Mouse (Mus musculus): Measurements from ENCODE around the gene Cd1d1.
"Not testable (repeated sequence)": the region's sequence is repeated elsewhere in the genome, so short reads cannot be mapped to it uniquely, and the experiment has no call there.

The Cd1d1 gene

DNA sequence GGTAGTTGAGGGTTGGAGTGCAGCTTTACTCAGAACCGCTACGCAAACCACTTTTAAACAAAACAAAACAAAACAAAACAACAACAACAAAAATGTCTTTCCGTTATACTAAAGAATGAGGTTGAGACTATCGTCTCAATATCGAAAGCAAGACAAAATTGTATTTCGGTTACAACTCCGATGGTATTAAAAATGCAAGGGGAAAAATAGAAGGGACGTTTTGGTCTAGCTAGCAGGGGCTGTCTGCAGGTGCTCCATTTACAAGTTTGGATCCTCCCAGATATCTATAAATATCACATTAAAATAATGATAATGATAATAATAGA lies at the start of gene Cd1d1:
Gene Cd1d1 (minus strand): TSS at position 27 of the 326 bp plus-strand sequence.
- DNase-seq (ENCODE audit: low spot score in 2 of 2): no peak

DNA sequence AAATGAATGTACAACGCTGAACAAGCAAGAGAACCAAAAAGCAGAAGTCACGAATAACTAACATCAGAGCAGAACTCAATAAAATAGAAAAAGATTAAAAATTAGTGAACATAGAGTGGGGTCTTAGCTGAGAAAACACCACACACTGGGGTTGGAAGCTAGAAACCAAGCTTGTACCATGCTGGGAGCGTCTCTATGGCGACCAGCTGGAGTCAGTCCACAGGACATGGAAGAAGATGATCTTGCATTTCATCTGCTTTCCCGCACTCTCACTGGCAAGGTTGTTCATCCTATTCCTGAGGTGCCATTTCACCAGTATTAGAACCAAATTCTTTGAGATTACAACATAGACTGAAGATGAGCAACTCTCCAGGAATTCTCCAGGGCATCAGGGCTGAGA lies 48.6 kb upstream of the Cd1d1 start:
- DNase-seq (ENCODE audit: low spot score in 2 of 2): no peak

DNA sequence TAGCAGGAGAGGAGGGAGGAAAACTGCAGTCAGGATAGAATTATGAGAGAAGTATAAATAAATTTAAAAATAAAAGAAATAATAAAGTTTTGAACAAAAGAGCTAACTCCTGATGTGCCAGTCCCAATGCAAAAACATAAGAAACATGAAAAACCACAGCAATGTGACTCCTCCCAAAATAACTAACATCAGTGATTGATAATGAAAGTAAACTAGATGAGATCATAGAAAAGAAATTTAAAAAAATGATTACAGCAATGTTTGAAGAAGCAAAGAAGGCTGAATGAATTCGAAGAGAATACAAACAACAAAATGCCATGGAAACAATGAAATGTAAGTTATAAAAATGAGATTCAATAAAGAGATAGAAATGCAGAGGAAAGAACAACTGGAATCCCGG lies 42.5 kb upstream of the Cd1d1 start:
- no peak for DNase-seq (ENCODE audit: low spot score in 2 of 2)

DNA sequence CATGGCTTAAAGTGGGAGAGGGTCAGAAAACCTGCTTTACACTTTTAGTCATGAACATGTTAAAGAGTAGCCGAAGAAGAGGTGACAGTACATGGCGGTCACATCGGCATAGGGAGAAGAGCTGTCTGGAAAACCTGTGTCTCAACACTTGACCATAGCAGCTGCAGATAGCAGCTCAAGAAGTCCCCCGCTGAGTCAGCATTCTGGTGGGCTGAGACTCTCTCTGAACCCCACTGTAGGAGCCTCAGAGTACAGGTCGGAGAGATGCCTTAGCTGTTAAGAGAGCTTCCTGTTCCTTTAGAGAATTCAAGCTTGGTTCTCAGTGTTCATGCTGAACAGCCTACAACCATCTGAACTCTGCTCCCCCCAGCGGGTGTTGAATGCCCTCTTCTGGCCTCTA lies 39.3 kb upstream of the Cd1d1 start:
- DNase-seq (ENCODE audit: low spot score in 2 of 2): no peak

DNA sequence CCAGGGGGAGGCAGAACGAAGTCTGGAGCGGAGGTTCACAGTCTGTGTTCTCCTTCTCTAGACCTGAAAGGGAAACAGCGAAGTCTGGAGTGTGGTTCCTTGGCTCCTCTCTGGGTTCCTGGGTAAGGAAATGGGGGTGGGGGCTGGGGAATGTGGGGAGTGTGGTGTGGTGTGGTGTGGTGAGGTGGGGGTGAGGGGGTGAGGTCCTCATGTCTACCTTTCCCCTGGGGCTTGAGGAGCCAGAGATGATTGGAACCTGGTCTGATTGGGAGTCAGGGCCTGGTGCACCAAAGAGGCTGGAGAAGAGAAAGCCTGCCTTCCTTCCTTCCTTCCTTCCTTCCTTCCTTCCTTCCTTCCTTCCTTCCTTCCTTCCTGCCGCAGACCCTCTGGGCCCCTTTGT lies 34.8 kb upstream of the Cd1d1 start:
- no peak for DNase-seq (ENCODE audit: low spot score in 2 of 2)

DNA sequence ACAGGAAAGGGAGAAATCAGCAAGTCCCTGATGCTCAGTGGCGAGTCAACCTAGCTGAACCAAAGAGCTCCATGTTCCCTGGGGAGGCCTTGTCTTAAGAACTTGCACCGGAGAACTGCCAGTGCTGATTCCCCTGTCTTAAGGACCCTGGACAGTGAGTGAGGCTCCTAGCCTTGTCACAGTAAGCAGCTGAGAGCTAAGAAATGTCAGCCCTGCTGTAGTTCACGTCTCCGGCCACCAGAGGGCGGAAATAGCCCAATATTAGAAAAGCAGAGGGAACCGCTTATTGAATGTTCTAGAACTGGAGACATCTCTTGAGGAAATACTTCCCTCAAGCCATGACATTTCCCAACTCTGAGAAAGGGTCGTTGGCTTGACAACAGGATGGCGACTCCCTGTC lies 34.1 kb upstream of the Cd1d1 start:
- DNase-seq (ENCODE audit: low spot score in 2 of 2): peak; percentile 36 to 78

DNA sequence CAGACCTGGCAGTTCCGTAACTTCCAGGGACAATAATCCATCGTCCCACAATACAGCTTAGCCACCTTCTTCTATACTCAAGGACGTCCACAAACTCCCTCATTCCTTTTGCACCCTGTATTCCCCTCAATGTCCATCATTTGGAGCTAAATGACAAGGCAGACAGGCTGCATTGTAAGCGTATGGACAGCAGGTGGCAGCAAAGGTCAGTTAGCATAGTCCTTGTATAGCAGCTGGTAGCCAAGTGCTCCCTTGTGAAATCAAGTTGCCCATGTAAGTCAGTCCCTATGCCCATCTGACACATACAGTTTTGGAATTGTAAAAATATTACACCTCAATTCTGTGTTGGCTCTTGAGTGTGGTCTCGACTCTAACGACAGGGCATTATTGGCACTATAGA lies 31.6 kb upstream of the Cd1d1 start:
- peak; percentile 22 to 55 for DNase-seq (ENCODE audit: low spot score in 2 of 2)

DNA sequence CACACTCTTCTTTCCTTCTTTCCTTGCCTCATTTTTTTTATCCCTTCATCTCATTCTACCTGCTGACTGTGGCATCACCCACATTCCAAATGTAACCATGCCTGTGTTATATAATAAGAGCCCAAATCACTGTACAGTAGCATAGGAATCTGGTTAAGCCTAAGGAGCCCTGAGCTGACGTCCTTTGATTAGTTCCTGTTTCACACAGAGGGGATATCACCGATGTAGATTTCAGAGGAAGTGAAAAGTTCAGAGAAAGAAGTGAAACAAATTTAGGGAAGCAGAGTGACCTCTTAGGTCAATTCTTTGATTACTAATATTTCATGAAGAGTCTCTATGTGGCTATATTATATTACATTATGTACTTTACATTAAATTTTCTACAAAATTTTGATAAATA lies 18.5 kb upstream of the Cd1d1 start:
- DNase-seq (ENCODE audit: low spot score in 2 of 2): no peak

DNA sequence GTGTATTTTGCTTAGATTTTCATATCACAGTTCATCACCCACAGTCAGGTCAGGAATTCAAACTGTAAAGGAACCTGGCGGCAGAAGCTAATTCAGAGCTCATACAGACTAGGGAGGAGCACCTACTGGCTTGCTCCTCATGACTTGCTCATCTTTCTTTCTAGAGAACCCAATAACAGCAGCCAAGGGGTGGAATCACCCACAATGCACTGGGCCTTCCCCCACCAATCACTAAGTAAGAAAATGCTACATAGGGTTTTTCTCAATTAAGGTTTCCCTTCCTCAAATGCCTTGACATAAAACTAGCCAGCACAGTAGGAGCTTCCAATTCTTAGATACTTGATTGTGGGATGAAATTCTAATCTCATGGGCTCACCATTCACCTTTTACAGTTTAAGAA lies 17.8 kb upstream of the Cd1d1 start:
- DNase-seq (ENCODE audit: low spot score in 2 of 2): no peak

DNA sequence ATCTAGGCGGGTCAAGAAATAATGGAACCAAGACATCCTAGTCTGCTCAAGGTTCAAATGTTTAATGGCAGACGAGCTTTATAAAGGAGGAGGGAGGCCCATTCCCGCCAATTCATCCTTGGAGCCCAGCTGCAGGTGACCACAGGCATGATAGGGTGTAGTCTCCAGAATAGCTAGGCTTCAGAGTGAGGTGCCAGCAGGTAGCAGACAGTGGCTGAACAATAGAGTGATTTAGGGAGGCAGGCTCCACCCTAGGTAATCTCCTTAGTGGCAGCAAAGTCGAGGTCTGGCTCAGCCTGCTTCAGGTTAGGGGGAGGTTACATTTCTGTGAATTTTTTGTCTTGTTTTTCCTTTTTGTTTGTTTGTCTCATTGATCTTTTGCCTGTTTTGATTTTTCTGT lies 16.7 kb upstream of the Cd1d1 start:
- no peak for DNase-seq (ENCODE audit: low spot score in 2 of 2)

DNA sequence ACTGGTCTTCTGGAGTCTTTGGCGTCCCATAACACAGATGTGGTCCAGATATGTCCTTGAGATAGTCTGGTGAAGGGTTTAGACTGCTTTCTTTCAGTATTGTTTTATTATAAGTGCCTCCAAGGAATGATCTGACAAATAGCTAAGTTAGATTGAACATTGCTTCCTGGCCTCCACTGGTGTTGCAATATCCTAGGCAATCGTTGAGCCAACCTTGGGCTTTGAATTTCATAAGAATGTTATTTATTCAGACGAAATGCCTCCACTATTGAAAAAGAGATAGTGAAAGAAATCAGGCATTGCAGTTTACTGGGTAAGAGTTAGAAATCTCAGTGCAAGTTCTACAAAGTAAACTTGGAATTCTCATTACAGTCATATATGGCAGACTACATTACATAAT lies 13.2 kb upstream of the Cd1d1 start:
- DNase-seq (ENCODE audit: low spot score in 2 of 2): not testable (repeated sequence)

DNA sequence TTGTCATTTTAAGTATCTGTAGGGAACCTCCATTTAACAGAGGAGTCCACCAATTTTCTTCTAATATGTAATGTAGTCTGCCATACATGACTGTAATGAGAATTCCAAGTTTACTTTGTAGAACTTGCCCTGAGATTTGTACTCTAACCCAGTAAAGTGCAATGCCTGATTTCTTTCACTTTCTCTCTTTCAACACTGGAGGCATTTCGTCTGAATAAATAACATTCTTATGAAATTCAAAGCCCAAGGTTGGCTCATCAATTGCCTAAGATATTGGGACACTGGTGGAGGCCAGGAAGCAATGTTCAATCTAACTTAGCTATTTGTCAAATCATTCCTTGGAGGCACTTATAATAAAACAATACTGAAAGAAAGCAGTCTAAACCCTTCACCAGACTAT lies 9.0 kb upstream of the Cd1d1 start:
- DNase-seq (ENCODE audit: low spot score in 2 of 2): not testable (repeated sequence)

DNA sequence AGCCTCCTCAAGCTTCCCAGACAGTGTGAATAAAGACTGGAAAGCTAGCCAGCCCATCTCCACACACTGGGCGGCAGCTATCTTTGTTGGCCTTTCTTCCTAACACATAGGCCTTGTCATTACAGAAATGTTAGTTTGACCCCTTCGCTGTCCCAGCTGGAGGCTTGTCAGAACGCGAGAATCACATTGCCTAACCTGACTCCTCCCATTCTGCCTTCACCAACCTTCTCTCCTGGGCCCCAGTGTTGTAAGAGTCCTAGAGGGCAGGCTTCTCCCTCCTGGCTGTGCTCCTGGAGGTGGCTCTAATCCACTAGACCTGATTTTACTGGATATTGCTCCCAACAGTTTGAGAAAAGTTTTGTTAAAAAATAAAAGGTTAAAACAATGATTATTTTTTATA lies 1.4 kb upstream of the Cd1d1 start:
- no peak for DNase-seq (ENCODE audit: low spot score in 2 of 2)

DNA sequence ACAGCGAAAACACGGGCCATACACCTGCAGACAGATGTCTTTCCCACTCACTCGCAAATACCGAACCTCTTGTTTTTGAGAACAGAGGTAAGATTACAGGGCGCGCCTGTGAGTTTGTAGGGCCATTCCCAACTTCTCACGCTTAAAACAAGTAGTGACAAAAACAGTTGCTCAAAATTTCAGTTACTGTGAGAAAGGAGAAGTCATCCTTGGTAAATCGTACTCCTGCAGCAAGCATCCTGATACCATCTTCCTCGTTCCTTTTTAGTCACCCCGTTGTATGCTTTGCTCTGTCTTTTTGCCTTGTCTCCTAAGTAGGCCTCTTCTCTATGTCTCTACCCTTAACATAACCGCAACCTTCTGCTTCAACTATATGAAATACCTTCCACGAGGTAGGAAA lies 810 bp upstream of the Cd1d1 start:
- no peak for DNase-seq (ENCODE audit: low spot score in 2 of 2)

DNA sequence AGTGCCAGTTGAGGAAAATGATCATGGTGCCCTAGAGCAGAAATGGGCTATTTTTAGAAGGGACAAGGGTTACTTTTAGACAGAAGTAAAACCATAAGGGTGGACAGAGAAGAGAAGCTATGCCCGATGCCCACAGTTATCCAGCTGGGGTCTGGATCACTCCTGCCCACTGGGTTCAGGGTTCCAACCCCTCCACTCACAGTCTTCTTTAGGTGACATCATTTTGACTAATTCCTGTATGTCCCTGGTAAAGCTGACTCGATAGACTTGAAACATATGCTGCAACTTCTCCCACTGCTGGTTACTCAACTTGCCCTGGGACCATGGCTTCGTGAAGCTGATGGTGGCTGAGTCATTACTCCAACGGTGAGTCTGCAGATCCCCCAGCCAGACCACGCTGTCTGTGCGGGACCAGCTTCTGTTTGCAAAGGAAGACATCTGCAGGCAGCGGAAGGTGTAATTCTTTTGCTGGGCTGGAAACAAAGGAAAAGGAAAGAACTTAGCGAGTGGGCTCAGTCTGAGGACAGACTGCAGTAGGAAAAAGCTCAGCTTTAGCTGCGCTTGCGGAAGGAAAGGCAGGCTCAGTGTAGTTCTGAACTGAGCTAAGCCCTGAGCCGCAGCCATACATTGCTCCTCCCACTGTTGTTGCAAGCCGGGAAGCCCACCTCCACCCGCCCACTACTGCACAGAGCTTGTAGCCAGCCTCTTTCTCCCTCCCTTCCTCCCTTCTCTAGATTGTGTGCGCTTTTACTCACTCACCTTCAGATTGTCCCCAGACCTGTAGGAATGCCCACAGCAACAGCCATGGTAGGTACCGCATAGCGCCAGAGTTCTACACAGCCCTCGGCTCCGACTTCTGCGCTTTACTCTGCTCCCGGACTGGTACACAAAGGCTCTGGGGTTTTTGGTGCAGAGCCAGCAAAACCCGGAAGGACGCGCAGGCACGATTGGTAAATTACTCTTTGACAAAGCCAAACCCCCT lies 517 bp downstream of the Cd1d1 start:
- peak; percentile 22 to 55 for DNase-seq (ENCODE audit: low spot score in 2 of 2)

DNA sequence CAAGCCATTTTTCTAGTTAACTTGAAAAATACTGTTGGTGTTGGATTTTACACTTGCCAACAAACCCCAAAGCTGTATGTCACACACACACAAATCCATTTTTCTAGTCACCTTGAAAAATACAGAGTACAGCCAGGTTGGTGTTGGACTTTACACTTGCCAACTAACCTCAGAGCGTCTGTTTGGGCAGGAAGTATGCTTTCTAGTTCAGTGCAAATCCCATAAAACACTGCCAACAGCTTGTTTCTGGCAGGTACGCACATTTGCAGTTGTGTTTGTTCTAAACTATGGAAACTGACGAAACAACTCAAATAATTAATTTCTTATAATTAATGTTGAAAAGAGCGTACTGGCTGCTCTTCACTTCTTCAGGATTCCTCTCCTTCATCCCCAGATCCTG lies 3.1 kb downstream of the Cd1d1 start:
- DNase-seq (ENCODE audit: low spot score in 2 of 2): no peak

DNA sequence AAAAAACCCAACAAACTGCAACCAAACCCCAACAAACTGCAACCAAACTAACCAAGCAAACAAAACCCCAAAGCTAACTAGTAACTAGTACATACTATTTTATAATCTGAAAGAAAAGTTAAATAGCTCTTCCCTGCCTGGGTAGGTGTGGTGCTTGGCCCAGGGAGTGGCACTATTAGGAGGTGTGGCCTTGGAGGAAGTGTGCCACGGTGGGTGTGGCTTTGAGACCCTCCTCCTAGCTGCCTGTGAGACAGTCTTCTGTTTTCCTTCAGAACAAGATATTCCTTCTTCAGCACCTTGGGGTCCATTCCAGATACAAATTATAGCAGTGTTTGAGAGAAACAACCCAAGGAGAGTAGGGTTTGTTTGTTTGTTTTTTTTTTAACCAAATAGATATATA lies 3.9 kb downstream of the Cd1d1 start:
- no peak for DNase-seq (ENCODE audit: low spot score in 2 of 2)

DNA sequence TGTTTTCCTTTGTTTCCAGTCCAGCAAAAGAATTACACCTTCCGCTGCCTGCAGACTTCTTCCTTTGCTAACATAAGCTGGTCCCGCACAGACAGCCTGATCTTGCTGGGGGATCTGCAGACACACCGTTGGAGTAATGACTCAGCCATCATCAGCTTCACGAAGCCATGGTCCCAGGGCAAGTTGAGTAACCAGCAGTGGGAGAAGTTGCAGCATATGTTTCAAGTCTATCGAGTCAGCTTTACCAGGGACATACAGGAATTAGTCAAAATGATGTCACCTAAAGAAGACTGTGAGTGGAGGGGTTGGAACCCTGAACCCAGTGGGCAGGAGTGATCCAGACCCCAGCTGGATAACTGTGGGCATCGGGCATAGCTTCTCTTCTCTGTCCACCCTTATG lies 12.3 kb downstream of the Cd1d1 start:
- DNase-seq (ENCODE audit: low spot score in 2 of 2): not testable (repeated sequence)

DNA sequence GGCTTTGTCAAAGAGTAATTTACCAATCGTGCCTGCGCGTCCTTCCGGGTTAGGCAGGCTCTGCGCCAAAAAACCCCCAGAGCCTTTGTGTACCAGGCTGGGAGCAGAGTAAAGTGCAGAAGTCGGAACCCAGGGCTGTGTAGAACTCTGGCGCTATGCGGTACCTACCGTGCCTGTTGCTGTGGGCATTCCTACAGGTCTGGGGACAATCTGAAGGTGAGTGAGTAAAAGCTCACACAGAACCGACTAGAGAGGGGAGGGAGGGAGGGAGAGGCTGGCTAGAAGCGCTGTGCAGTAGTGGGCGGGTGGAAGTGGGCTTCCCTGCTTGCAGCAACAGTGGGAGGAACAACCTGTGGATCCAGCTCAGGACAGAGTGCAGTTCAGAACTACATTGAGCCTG lies 12.8 kb downstream of the Cd1d1 start:
- no peak for DNase-seq (ENCODE audit: low spot score in 2 of 2)

DNA sequence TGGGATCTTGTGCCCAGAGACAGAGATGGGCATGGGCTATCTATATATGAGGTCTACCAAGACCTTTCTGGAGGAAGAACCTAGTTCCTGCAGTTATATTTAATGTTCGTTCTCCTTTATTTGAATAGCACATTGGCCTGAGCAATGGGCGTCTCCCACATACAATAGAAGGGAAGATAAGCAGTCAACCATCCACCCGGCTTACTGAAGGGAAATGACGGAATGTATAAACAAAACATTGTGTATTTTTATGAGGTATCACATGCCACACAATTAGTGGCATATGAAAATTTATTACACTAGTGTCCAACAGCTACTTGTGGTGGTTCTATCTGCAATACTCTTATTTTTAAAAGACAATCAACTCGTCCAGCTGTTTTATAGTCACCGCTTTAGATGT lies 15.9 kb downstream of the Cd1d1 start:
- no peak for DNase-seq (ENCODE audit: low spot score in 2 of 2)

DNA sequence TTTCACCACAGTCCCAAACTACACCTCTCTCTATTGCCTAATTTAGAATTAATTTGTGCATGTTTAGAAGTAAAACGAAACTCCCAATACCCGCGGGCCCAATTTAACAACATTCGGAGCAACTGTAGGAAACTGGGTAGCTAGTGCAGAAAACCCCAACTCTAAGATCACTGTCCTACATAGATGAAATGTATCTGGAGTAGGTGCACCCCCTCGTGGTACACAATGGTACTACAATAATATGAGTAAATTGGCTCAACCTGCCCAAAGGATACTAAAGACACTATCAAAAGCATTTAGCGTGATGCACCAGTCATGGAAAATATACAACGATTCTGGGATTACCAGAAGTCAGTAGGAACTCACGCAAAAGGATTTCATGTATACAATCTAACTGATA lies 22.7 kb downstream of the Cd1d1 start:
- peak; percentile 55 to 56 for DNase-seq (ENCODE audit: low spot score in 2 of 2)

DNA sequence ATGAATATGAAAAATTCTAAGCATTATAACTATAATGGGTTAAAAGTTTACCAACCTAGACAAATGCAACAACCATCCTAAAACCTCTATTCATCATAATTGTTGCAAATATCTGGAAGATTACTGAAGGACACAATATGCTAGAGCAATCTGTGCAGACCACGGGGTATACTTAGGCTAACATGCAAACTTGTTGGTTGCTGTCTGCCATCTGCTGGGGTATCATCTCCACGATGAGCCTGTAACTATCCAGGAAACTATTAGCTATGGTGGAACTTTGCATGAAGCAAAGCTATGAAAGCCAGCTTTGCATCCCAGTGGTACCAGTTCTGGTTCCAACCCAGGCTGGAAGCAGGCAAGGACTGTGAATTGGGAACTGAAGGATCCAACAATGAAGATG lies 24.1 kb downstream of the Cd1d1 start:
- DNase-seq (ENCODE audit: low spot score in 2 of 2): no peak

DNA sequence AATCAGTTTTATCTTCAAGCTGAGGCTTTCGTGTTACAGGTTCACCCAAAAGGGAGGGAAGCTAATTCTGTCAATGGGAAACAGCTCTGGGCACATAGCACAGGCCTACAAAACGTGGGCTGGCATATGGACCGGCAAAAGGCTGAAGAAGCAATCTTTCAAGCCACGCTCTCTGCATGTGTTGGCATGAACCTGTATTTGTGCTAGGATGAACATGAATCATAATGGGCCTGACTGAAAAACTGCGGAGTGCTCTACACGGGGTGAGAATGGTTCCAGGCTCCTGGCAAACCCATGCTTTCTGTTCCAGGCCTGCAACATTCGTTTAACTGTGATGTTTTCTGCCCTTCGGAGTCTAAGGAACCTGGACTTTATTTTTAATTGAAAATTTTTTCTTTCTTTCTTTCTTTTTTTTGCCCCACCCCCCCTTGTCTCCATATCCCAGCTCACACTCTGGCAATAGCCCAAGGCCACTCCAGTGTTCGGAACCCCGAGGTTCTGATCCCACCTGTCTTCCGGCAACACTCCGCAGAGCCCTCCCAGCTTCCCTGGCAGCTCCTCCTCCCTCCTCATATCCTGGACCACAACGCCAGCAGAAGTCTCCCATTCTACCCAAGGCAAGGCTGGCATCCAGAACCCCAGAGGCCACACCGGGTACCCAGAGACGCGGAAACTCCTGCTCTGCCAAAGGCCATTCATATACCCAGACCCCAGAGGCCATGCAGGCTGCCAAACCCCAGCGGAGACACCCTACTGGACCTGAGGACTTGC lies 36.4 kb downstream of the Cd1d1 start:
- DNase-seq (ENCODE audit: low spot score in 2 of 2): no peak
